Mouse (Mus musculus) lung, postnatal 0 days (tissue): ENCODE data around the gene Anxa9.

Source experiments
- CTCF ChIP-seq: IDR thresholded peaks from 2 replicates; pipeline ENCODE4 v1.5.1; 2016; ENCODE audit warnings: antibody characterized with exemption, mild to moderate bottlenecking
- EP300 ChIP-seq: IDR thresholded peaks from 2 replicates; pipeline ENCODE4 v1.6.1; 2016; ENCODE audit warnings: antibody characterized with exemption, mild to moderate bottlenecking, control low read depth

GRCm38 (mm10) chr3:95349491-95349890 is 42.5 kb upstream of the Anxa9 start:
- TF ChIP-seq CTCF (peak; percentile 81), EP300 (no peak)
